Mouse (Mus musculus) embryonic facial prominence, embryonic 12.5 days (tissue): ENCODE measurements around the gene Kalrn. TPM values are rescaled to one million over a fixed set of nuclear protein-coding genes. Genes with fewer than 3 reads are reported as not detected.

Source experiments
- polyA plus RNA-seq: library from polyadenylated mRNA; unstranded; fragments of >200 nt; fragmentation: Nextera tagmentation; extraction: Ambion mirVana; gene quantifications from 2 replicates; pipeline ENCODE4 v1.2.1, GENCODE M21; 2016

Kalrn gene
- polyA plus RNA-seq, 1 experiment from 2014 or later, result 19.2 TPM

Other genes with a start within 250 kb of the Kalrn start
- not detected in 2 replicates for gene Ropn1, start 76.4 kb upstream of the Kalrn start, polyA plus RNA-seq
- gene Ccdc14, start 117.1 kb upstream of the Kalrn start, polyA plus RNA-seq, result 8.2 and 9.7 TPM in 2 replicates
- gene Mylk, start 171.7 kb upstream of the Kalrn start, polyA plus RNA-seq, result 9.0 and 9.8 TPM in 2 replicates